Mouse (Mus musculus) heart, embryonic 12.5 days (tissue): Measurements from ENCODE around the gene Itch. TPM values are rescaled to one million over a fixed set of nuclear protein-coding genes. Genes with fewer than 3 reads are reported as not detected.

Experiments
- ATAC-seq: fragments of 200-750 bp; cut with Nextera tagmentation; 2 replicates; pipeline ENCODE4 v1.8.0; 2017; ENCODE audit warnings: moderate TSS enrichment, moderate library complexity; ENCODE audit not compliant: insufficient number of reproducible peaks, low FRiP score
- H3K27ac ChIP-seq: fragments of 300-500 bp; sonication (generic); 2 replicates; pipeline ENCODE4 v1.5.1; 2016; ENCODE audit warnings: mild to moderate bottlenecking, moderate library complexity; ENCODE audit not compliant: poor library complexity, severe bottlenecking
- H3K27me3 ChIP-seq: fragments of 300-500 bp; sonication (generic); replicated peaks from 2 replicates; pipeline ENCODE4 v1.6.1; 2016; ENCODE audit warnings: mild to moderate bottlenecking, moderate library complexity
- H3K36me3 ChIP-seq: fragments of 300-500 bp; sonication (generic); 2 replicates; pipeline ENCODE4 v1.6.1; 2016; ENCODE audit warnings: mild to moderate bottlenecking, moderate library complexity
- H3K4me1 ChIP-seq: fragments of 300-500 bp; sonication (generic); replicated peaks from 2 replicates; pipeline ENCODE4 v1.6.1; 2016; ENCODE audit warnings: mild to moderate bottlenecking
- H3K4me2 ChIP-seq: fragments of 300-500 bp; sonication (generic); 2 replicates; pipeline ENCODE4 v1.6.1; 2016; ENCODE audit warnings: mild to moderate bottlenecking, moderate library complexity
- H3K4me3 ChIP-seq: fragments of 300-500 bp; sonication (generic); 2 replicates; pipeline ENCODE4 v1.5.1; 2016; ENCODE audit warnings: mild to moderate bottlenecking
- H3K9ac ChIP-seq: fragments of 300-500 bp; sonication (generic); 2 replicates; pipeline ENCODE4 v1.6.1; 2016; ENCODE audit warnings: mild to moderate bottlenecking, moderate library complexity
- H3K9me3 ChIP-seq: fragments of 300-500 bp; sonication (generic); replicated peaks from 2 replicates; pipeline ENCODE4 v1.6.1; 2016; ENCODE audit warnings: mild to moderate bottlenecking, moderate library complexity
- WGBS: fragments of 180-500 bp; shearing (Covaris S2); methylation state at CpG from one replicate; pipeline ENCODE4 v1.1.7; 2016; 5-methylcytosine and 5-hydroxymethylcytosine counted together
- polyA plus RNA-seq: library from polyadenylated mRNA; unstranded; fragments of >200 nt; fragmentation: Nextera tagmentation; extraction: Ambion mirVana; gene quantifications from 2 replicates; pipeline ENCODE4 v1.2.1, GENCODE M21; 2016

The Itch gene
- polyA plus RNA-seq, 1 experiment from 2014 or later: 44.2 TPM

- H3K9me3 ChIP-seq: no peaks in the 10 kb centered on the region
- ATAC-seq: no peak
- WGBS: 87% methylated on average over 2 of the region's 2 CpGs
Observed at GRCm38 (mm10) chr2:155207419-155207818, 74.1 kb downstream of the Itch start.

GRCm38 (mm10) chr2:155223145-155223544 is 89.8 kb downstream of the Itch start:
- 68% methylated on average over 2 of the region's 2 CpGs for WGBS
- H3K27ac ChIP-seq: no peak overlapping the region
- no peaks in the 10 kb centered on the region for H3K27me3 ChIP-seq
- no peak overlapping the region for H3K9ac ChIP-seq
- H3K4me3 ChIP-seq: no peak overlapping the region
- no peaks in the 10 kb centered on the region for H3K9me3 ChIP-seq
- H3K36me3 ChIP-seq: peaks cover 76% of the 10 kb centered on the region
- no peak for ATAC-seq
- H3K4me2 ChIP-seq: no peak overlapping the region
- H3K4me1 ChIP-seq: peaks cover 16% of the 10 kb centered on the region

More at GRCm38 (mm10) chr2:155207419-155207818, 74.1 kb downstream of the Itch start:
- H3K27ac ChIP-seq: no peak overlapping the region
- peaks cover 4% of the 10 kb centered on the region; the same call in 1 of the 2 replicates for H3K4me1 ChIP-seq
- no peak overlapping the region for H3K9ac ChIP-seq
- H3K4me2 ChIP-seq: no peak overlapping the region
- no peak overlapping the region for H3K4me3 ChIP-seq
- peaks cover 68% of the 10 kb centered on the region for H3K36me3 ChIP-seq
- H3K27me3 ChIP-seq: no peaks in the 10 kb centered on the region

GRCm38 (mm10) chr2:155224721-155225120 is 91.4 kb downstream of the Itch start:
- Histone ChIP-seq H3K27ac (peak overlapping the region; percentile 55), H3K9me3 (no peaks in the 10 kb centered on the region), H3K27me3 (no peaks in the 10 kb centered on the region), H3K4me1 (peaks cover 16% of the 10 kb centered on the region), H3K36me3 (peaks cover 67% of the 10 kb centered on the region), H3K4me2 (no peak overlapping the region), H3K9ac (no peak overlapping the region), H3K4me3 (no peak overlapping the region)
- ATAC-seq: no peak
- 64% methylated on average over 7 of the region's 7 CpGs for WGBS

GRCm38 (mm10) chr2:155235746-155236361 is 102.5 kb downstream of the Itch start:
- peak; percentile 82 for ATAC-seq
- Histone ChIP-seq H3K4me2 (peak overlapping the region; percentile 98), H3K4me1 (peaks cover 26% of the 10 kb centered on the region), H3K27ac (peak overlapping the region; percentile 92), H3K9ac (peak overlapping the region; percentile 91), H3K9me3 (no peaks in the 10 kb centered on the region), H3K36me3 (peaks cover 10% of the 10 kb centered on the region), H3K4me3 (peak overlapping the region; percentile 92), H3K27me3 (no peaks in the 10 kb centered on the region)
- 7% methylated on average over 13 of the region's 13 CpGs for WGBS

- Histone ChIP-seq H3K36me3 (peaks cover 11% of the 10 kb centered on the region), H3K9me3 (no peaks in the 10 kb centered on the region), H3K9ac (peak within 1 kb of the TSS; percentile 91), H3K4me1 (peaks cover 32% of the 10 kb centered on the region), H3K4me2 (peak within 1 kb of the TSS; percentile 98), H3K4me3 (peak within 1 kb of the TSS; percentile 92), H3K27ac (peak within 1 kb of the TSS; percentile 92), H3K27me3 (no peaks in the 10 kb centered on the region)
- ATAC-seq: peak; percentile 98
- WGBS: under 1% methylated on average over 50 of the region's 50 CpGs
Observed at GRCm38 (mm10) chr2:155236362-155236992, 103.2 kb downstream of the Itch start, which contains the start of gene Dynlrb1. Gene Dynlrb1 (plus strand): TSS chr2:155236533.

GRCm38 (mm10) chr2:155237276-155237675 is 104.0 kb downstream of the Itch start:
- H3K36me3 ChIP-seq: peaks cover 14% of the 10 kb centered on the region
- H3K27me3 ChIP-seq: no peaks in the 10 kb centered on the region
- H3K27ac ChIP-seq: peak overlapping the region; percentile 9; the same call in 1 of the 2 replicates
- peak overlapping the region; percentile 92 for H3K4me3 ChIP-seq
- peak overlapping the region; percentile 91 for H3K9ac ChIP-seq
- 12% methylated on average over 4 of the region's 4 CpGs for WGBS
- no peak for ATAC-seq
- no peaks in the 10 kb centered on the region for H3K9me3 ChIP-seq
- H3K4me1 ChIP-seq: peaks cover 33% of the 10 kb centered on the region
- H3K4me2 ChIP-seq: peak overlapping the region; percentile 98

- no peak overlapping the region for H3K4me2 ChIP-seq
- H3K36me3 ChIP-seq: peaks cover 50% of the 10 kb centered on the region
- 84% methylated on average over 4 of the region's 4 CpGs for WGBS
- H3K27ac ChIP-seq: no peak overlapping the region
- H3K9ac ChIP-seq: no peak overlapping the region
- ATAC-seq: no peak
- peaks cover 42% of the 10 kb centered on the region for H3K4me1 ChIP-seq
- H3K27me3 ChIP-seq: no peaks in the 10 kb centered on the region
- H3K9me3 ChIP-seq: no peaks in the 10 kb centered on the region
- H3K4me3 ChIP-seq: no peak overlapping the region
Observed at GRCm38 (mm10) chr2:155240915-155241314, 107.6 kb downstream of the Itch start.

- H3K36me3 ChIP-seq: peaks cover 64% of the 10 kb centered on the region
- no peak overlapping the region for H3K4me3 ChIP-seq
- H3K9ac ChIP-seq: no peak overlapping the region
- H3K27me3 ChIP-seq: no peaks in the 10 kb centered on the region
- ATAC-seq: no peak
- H3K27ac ChIP-seq: 0 out of 2 replicates have a peak overlapping the region, but pooled peaks have one; percentile 11
- H3K9me3 ChIP-seq: no peaks in the 10 kb centered on the region
- H3K4me2 ChIP-seq: no peak overlapping the region
- WGBS: 66% methylated on average over 7 of the region's 7 CpGs
- H3K4me1 ChIP-seq: peaks cover 43% of the 10 kb centered on the region
Observed at GRCm38 (mm10) chr2:155242296-155242855, 109.1 kb downstream of the Itch start.

GRCm38 (mm10) chr2:155246231-155246630 is 112.9 kb downstream of the Itch start:
- Histone ChIP-seq H3K27ac (peak overlapping the region; percentile 7; the same call in 1 of the 2 replicates), H3K9me3 (no peaks in the 10 kb centered on the region), H3K27me3 (no peaks in the 10 kb centered on the region), H3K9ac (no peak overlapping the region), H3K4me3 (no peak overlapping the region), H3K36me3 (peaks cover 94% of the 10 kb centered on the region), H3K4me1 (peaks cover 19% of the 10 kb centered on the region), H3K4me2 (no peak overlapping the region)
- no peak for ATAC-seq
- 56% methylated on average over 4 of the region's 4 CpGs for WGBS

GRCm38 (mm10) chr2:155248206-155248605 is 114.9 kb downstream of the Itch start:
- Histone ChIP-seq H3K9me3 (no peaks in the 10 kb centered on the region), H3K4me3 (no peak overlapping the region), H3K36me3 (peaks cover 86% of the 10 kb centered on the region), H3K4me1 (peaks cover 14% of the 10 kb centered on the region), H3K27ac (no peak overlapping the region), H3K27me3 (no peaks in the 10 kb centered on the region), H3K9ac (no peak overlapping the region), H3K4me2 (no peak overlapping the region)
- no peak for ATAC-seq
- 89% methylated on average over 1 of the region's 1 CpGs for WGBS

- H3K4me1 ChIP-seq: peaks cover 14% of the 10 kb centered on the region
- no peak overlapping the region for H3K4me3 ChIP-seq
- no peak overlapping the region for H3K4me2 ChIP-seq
- ATAC-seq: no peak
- peaks cover 81% of the 10 kb centered on the region for H3K36me3 ChIP-seq
- H3K27ac ChIP-seq: no peak overlapping the region
- WGBS: 79% methylated on average over 2 of the region's 2 CpGs
- H3K9me3 ChIP-seq: no peaks in the 10 kb centered on the region
- no peaks in the 10 kb centered on the region for H3K27me3 ChIP-seq
- no peak overlapping the region for H3K9ac ChIP-seq
Observed at GRCm38 (mm10) chr2:155248718-155249117, 115.4 kb downstream of the Itch start.
